Mouse (Mus musculus): ENCODE measurements around the gene Trim15.
"Not testable (repeated sequence)": the region's sequence is repeated elsewhere in the genome, so short reads cannot be mapped to it uniquely, and the experiment has no call there.

GRCm38 (mm10) chr17:36891496-36891895, 24.5 kb upstream of the Trim15 start:
- not testable (repeated sequence) for TF ChIP-seq CTCF (IDR thresholded peaks at IDR 0.05; ENCODE audit: extremely low read depth, insufficient read length, insufficient replicate concordance, low read depth, low read length); POLR2A (IDR thresholded peaks at IDR 0.05; ENCODE audit: low read depth, low read length)

Measured in small intestine, adult 2 months (tissue).